Mouse (Mus musculus): ENCODE measurements around the gene 4930438A08Rik. TPM values are rescaled to one million over a fixed set of nuclear protein-coding genes. Genes with fewer than 3 reads are reported as not detected.
"Not testable (repeated sequence)": the region's sequence is repeated elsewhere in the genome, so short reads cannot be mapped to it uniquely, and the experiment has no call there.

4930438A08Rik gene
- polyA plus RNA-seq, 1 experiment: 0.28 TPM

DNA sequence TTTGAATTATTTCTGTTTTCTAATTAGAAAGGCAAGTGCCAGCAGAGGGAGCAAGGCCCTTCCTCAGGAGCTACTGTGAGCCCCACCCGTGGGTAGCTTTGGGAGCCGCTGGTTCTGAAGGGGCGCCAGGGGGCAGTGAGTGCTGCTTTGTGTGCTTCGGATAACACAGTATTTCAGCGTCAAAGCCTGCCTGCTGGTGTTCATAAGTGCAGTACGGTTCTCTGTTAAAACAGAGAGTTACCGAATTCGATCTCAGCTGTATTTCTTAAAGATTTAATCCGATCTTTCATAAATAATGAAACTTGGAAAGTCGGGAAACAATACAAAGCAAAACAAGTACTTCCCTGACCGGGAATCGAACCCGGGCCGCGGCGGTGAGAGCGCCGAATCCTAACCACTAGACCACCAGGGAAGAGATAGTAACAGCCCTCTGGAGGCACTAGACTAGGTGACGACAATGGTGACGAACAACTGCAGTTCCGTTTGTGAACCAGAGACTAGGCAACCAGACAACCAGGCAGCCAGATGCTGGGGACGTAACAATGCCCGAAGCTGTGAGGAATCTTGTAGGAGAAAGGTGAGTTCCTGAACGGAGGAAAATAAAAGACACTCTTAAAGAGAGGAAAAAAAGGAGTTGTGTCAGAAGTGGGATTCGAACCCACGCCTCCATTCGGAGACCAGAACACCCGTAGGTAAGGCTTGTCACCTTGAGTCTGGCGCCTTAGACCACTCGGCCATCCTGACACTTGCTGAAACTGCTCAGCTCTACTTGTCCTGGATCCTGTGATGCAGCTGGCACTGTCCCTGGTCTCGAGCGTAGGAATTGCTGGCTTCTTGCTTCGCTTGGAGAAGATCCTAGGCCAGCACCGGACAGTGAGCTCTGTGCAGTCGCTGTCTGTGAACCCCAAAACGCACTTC is 27.5 kb downstream of the 4930438A08Rik start:
- H3K36me3 ChIP-seq (ENCODE audit: control insufficient read depth, insufficient read depth, low read length): no peaks in the 10 kb centered on the region
- H3K4me1 ChIP-seq (ENCODE audit: control insufficient read depth, insufficient read depth, insufficient read length, low read length): peaks cover 2% of the 10 kb centered on the region
- H3K27me3 ChIP-seq (ENCODE audit: control insufficient read depth, insufficient read depth, low read length): no peaks in the 10 kb centered on the region
- under 1% methylated on average over 36 of the region's 36 CpGs for WGBS
- peak overlapping the region; percentile 88 for H3K4me3 ChIP-seq (ENCODE audit: low read depth, low read length)
- TF ChIP-seq POLR2A (IDR thresholded peaks at IDR 0.05; ENCODE audit: low read depth, low read length) (peak; percentile 51; the same call in 1 of the 2 replicates), CTCF (IDR thresholded peaks at IDR 0.05; ENCODE audit: extremely low read depth, insufficient read length, insufficient replicate concordance, low read depth, low read length) (peak; percentile 91)
- H3K27ac ChIP-seq (ENCODE audit: insufficient read depth, low read depth, low read length): peak overlapping the region; percentile 78

DNA sequence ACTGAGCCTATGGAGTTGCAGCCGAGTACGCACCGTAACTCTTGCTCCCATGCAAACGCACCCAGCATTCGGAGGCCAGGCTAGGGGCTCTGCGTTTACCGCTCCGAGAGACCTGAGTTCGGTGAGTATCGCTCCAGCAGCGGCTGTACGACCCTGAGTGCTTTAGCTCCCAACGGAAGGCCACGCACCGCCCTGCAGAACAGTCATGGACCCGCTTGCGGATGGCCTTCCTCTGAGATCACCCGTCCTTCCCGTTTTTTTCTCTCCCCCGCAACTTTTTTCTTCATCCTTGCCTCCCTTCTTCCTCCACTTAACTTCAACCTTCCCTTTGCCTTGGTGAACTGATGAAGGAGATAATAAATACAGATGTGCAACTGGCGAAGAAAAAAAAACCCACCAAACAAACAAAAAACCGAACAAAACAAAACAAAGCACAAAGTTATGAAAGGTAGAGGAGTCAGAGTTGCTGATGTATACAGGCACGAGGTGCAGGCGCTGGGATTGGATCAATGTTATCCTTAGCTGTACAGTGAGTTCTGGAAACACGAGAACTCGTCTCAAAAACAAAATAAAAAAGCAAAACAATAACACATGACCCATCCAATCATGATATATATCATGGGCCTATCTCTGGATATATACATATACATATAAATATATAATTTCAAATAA is 28.3 kb downstream of the 4930438A08Rik start:
- no peaks in the 10 kb centered on the region for H3K27me3 ChIP-seq (ENCODE audit: control insufficient read depth, insufficient read depth, low read length)
- WGBS: 1% methylated on average over 26 of the region's 26 CpGs
- TF ChIP-seq CTCF (IDR thresholded peaks at IDR 0.05; ENCODE audit: extremely low read depth, insufficient read length, insufficient replicate concordance, low read depth, low read length) (no peak), POLR2A (IDR thresholded peaks at IDR 0.05; ENCODE audit: low read depth, low read length) (no peak)

DNA sequence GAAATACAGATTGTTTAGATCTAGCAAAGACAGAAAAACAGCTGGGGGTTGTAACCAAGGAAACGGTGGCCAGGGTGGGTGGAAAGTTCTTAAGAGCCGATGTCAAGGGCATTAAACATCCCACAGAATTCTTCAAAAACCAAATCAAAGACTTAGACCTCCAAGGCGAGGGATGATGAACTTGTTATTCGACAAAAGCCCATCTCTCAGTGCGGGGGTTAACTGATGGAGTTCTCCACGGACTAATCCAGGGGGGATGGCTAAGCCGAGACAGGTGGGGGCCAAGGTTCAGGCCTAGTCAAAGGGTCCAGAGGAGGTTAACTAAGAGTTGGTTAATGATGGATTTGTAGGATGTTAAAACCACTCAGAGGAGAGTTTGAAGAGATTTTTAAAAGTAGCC is 29.0 kb downstream of the 4930438A08Rik start:
- Histone ChIP-seq H3K27me3 (ENCODE audit: control insufficient read depth, insufficient read depth, low read length) (no peaks in the 10 kb centered on the region), H3K4me1 (ENCODE audit: control insufficient read depth, insufficient read depth, insufficient read length, low read length) (peaks cover 4% of the 10 kb centered on the region), H3K36me3 (ENCODE audit: control insufficient read depth, insufficient read depth, low read length) (no peaks in the 10 kb centered on the region), H3K4me3 (ENCODE audit: low read depth, low read length) (no peak overlapping the region), H3K27ac (ENCODE audit: insufficient read depth, low read depth, low read length) (no peak overlapping the region)
- no peak for TF ChIP-seq CTCF (IDR thresholded peaks at IDR 0.05; ENCODE audit: extremely low read depth, insufficient read length, insufficient replicate concordance, low read depth, low read length)
- no peak for TF ChIP-seq POLR2A (IDR thresholded peaks at IDR 0.05; ENCODE audit: low read depth, low read length)
- WGBS: 33% methylated on average over 7 of the region's 7 CpGs

More for the DNA sequence above, 28.3 kb downstream of the 4930438A08Rik start:
- Histone ChIP-seq H3K4me1 (ENCODE audit: control insufficient read depth, insufficient read depth, insufficient read length, low read length) (peaks cover 4% of the 10 kb centered on the region), H3K4me3 (ENCODE audit: low read depth, low read length) (peak overlapping the region; percentile 88), H3K36me3 (ENCODE audit: control insufficient read depth, insufficient read depth, low read length) (no peaks in the 10 kb centered on the region), H3K27ac (ENCODE audit: insufficient read depth, low read depth, low read length) (peak overlapping the region; percentile 78)

DNA sequence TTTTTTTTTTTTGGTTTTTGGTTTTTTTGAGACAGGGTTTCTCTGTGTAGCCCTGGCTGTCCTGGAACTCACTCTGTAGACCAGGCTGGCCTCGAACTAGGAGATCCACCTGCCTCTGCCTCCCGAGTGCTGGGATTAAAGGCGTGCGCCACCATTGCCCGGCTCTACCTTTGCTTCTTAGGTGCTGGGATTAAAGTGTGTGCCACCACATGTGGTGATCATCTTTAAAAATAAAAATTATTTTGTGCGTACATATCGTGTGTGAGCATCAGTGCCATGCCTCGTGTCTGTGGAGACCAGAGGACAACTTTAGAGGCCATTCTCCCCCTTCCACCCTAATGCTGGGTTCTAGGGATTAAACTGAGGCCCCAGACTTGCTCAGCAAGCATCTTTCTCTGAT is 30.7 kb downstream of the 4930438A08Rik start:
- H3K27me3 ChIP-seq (ENCODE audit: control insufficient read depth, insufficient read depth, low read length); H3K27ac ChIP-seq (ENCODE audit: insufficient read depth, low read depth, low read length); H3K4me3 ChIP-seq (ENCODE audit: low read depth, low read length); H3K36me3 ChIP-seq (ENCODE audit: control insufficient read depth, insufficient read depth, low read length); H3K4me1 ChIP-seq (ENCODE audit: control insufficient read depth, insufficient read depth, insufficient read length, low read length): not testable (repeated sequence)
- WGBS: 94% methylated on average over 8 of the region's 8 CpGs

DNA sequence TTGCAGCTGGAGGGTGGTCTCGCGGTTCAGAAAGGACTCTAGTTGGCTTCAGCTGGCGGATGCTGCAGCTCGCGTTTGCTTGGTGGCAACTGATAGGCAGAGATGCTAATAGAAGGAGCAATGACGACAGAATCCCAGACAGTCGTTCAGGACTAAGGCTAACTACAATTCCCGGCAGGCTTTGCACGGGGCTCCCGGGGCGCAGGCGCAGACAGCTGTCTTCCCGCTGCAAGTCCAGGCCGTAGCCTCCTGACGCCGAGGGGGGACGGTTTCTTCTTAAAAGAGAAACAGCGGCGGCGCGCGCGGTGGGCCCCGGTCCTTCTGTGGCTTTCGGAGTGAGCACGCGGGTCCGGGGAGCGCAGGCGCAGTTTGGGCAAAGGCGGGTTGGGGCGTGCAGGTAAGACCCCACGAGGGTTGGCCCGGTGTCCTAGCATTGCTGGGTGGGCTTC is 32.3 kb downstream of the 4930438A08Rik start, which contains the start of gene Zfp692:
Gene Zfp692, plus strand, starts transcription at position 210 of the 449 bp plus-strand sequence.
- peak within 1 kb of the TSS; percentile 74 for H3K4me3 ChIP-seq (ENCODE audit: low read depth, low read length)
- H3K4me1 ChIP-seq (ENCODE audit: control insufficient read depth, insufficient read depth, insufficient read length, low read length): peaks cover 4% of the 10 kb centered on the region
- TF ChIP-seq CTCF (IDR thresholded peaks at IDR 0.05; ENCODE audit: extremely low read depth, insufficient read length, insufficient replicate concordance, low read depth, low read length): no peak
- no peak; the same call in 1 of the 2 replicates for TF ChIP-seq POLR2A (IDR thresholded peaks at IDR 0.05; ENCODE audit: low read depth, low read length)
- no peaks in the 10 kb centered on the region for H3K36me3 ChIP-seq (ENCODE audit: control insufficient read depth, insufficient read depth, low read length)
- no peaks in the 10 kb centered on the region for H3K27me3 ChIP-seq (ENCODE audit: control insufficient read depth, insufficient read depth, low read length)
- H3K27ac ChIP-seq (ENCODE audit: insufficient read depth, low read depth, low read length): peak within 1 kb of the TSS; percentile 40
- under 1% methylated on average over 34 of the region's 34 CpGs for WGBS

DNA sequence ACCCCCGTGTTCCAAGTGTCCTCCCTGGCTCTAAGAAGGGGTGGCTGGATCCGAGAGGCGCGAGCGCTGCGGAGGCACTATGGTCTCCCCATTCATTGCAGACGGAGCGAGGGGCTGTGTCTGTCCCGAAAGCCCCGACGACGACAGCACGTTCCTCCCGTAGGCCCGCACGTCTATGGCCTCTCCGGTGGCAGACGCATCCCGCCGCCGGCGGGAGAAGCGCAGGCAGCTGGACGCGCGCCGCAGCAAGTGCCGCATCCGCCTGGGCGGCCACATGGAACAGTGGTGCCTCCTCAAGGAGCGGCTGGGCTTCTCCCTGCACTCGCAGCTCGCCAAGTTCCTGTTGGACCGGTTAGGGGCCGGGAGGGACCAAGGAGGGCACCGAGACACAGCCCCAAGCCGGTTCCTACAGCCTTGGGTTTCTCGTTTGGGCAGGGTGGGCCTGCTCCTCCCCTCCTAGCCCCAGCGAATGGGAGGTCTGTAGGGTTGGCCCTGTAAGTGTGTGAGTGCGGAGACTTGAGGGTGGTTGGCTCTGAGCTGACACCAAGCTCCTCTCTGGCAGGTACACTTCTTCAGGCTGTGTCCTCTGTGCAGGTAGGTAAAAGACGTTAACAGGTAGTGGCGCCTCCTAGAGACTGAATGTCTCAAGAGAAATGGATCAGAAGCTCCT is 32.9 kb downstream of the 4930438A08Rik start:
- under 1% methylated on average over 42 of the region's 42 CpGs for WGBS

More for the DNA sequence above, 32.9 kb downstream of the 4930438A08Rik start:
- H3K4me3 ChIP-seq (ENCODE audit: low read depth, low read length): peak overlapping the region; percentile 74
- no peaks in the 10 kb centered on the region for H3K27me3 ChIP-seq (ENCODE audit: control insufficient read depth, insufficient read depth, low read length)
- H3K4me1 ChIP-seq (ENCODE audit: control insufficient read depth, insufficient read depth, insufficient read length, low read length): peaks cover 4% of the 10 kb centered on the region
- TF ChIP-seq POLR2A (IDR thresholded peaks at IDR 0.05; ENCODE audit: low read depth, low read length) (no peak), CTCF (IDR thresholded peaks at IDR 0.05; ENCODE audit: extremely low read depth, insufficient read length, insufficient replicate concordance, low read depth, low read length) (peak; percentile 19; the same call in 1 of the 2 replicates)
- H3K27ac ChIP-seq (ENCODE audit: insufficient read depth, low read depth, low read length): peak overlapping the region; percentile 40
- H3K36me3 ChIP-seq (ENCODE audit: control insufficient read depth, insufficient read depth, low read length): no peaks in the 10 kb centered on the region
